ENCODE assay signal across 10 mouse cellular contexts in the genomic region with DNA sequence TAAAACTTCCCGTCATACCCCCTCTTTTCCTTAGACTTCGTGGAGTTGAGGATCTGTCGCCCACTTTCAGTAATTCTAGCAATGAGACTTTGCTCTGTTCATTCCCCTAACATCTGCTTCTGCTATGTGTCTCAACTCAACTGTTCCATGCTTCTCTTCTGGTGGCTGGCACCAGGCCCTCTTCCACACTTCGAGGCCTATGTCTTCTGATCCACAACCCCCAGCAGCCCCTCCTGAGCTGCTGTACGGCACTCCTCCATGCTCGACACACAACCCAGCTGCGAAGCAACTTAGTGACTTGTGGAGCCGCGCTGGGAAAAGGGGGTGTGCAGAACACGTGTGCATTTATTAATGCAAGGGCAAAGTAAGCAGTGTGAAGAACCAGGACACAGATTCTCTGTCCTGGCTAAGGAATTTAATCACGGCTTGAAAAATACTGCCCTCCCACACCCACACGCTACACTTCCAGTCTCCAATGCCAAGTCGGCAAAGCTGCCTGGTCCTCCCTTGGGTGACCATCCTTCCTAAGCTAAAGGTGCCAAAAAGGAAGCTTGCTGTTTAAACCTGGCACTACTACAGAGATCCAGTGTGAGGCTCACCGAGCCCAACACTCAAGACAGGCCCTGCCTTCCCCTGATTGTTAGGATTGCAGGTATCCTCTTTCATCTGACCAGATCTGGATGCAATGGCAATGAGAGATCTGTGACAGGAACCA.
DNase-seq lines count a peak whose midpoint lies in the region; ATAC-seq and TF ChIP-seq lines count a peak whose summit lies in the region.
"Had no signal": no experiment of that assay in that cellular context is flagged by ENCODE, and none has a peak within 500 bp of the region (broad histone marks: within the 10 kb centered on the region; RNA-seq: fewer than 3 reads in every experiment).

No protein-coding gene starts in this region.

- TF ChIP-seq POLR2A in heart, adult 2 months (IDR thresholded peaks at IDR 0.05; ENCODE audit: insufficient read depth, low read depth, low read length), result no peak

- H3K36me3 ChIP-seq in heart, adult 2 months (ENCODE audit: control insufficient read depth, insufficient read depth, low read length), result no peaks in the 10 kb centered on the region
- H3K36me3 ChIP-seq in heart, embryonic 11.5 days (ENCODE audit: control insufficient read depth, insufficient read depth, low read length), result no peaks in the 10 kb centered on the region
- H3K36me3 ChIP-seq in embryonic facial prominence, embryonic 15.5 days, result no peaks in the 10 kb centered on the region
- H3K36me3 ChIP-seq in forebrain, embryonic 16.5 days (ENCODE audit: control insufficient read depth, insufficient read depth), result no peaks in the 10 kb centered on the region
- no peaks in the 10 kb centered on the region for H3K36me3 ChIP-seq in intestine, embryonic 16.5 days (ENCODE audit: control insufficient read depth, insufficient read depth, low read length)

- DNase-seq in heart, adult 2 months, result peak; percentile 22 to 33
- DNase-seq in heart, postnatal 25 days (ENCODE audit: low spot score), result peak; percentile 3
- peak; percentile 22 to 70 for DNase-seq in lung, postnatal 4 days
- no peak for DNase-seq in urinary bladder, adult 18-20 months (ENCODE audit: low spot score in 2 of 2)
- DNase-seq: right cerebral cortex, postnatal 14 days had no signal

- no peak for ATAC-seq in heart, embryonic 11.5 days (replicated peaks; ENCODE audit: insufficient number of reproducible peaks, low FRiP score, low TSS enrichment)
- ATAC-seq in embryonic facial prominence, embryonic 15.5 days (ENCODE audit: insufficient number of reproducible peaks, low FRiP score, low TSS enrichment, low read depth), result peak; percentile 61; the same call in 1 of the 2 replicates
- no peak for ATAC-seq in forebrain, embryonic 16.5 days
- no peak for ATAC-seq in intestine, embryonic 16.5 days
- ATAC-seq: forebrain, postnatal 0 days had no signal

- H3K79me2 ChIP-seq in heart, adult 2 months (replicated peaks; ENCODE audit: control insufficient read depth, insufficient read depth, low read length), result no peaks in the 10 kb centered on the region

- H3K4me3 ChIP-seq in heart, adult 2 months, result no peak overlapping the region
- H3K4me3 ChIP-seq in heart, embryonic 11.5 days (ENCODE audit: low read depth, low read length), result no peak overlapping the region
- no peak overlapping the region for H3K4me3 ChIP-seq in embryonic facial prominence, embryonic 15.5 days (replicated peaks)
- H3K4me3 ChIP-seq in forebrain, embryonic 16.5 days (replicated peaks; ENCODE audit: low read length), result no peak overlapping the region
- no peak overlapping the region for H3K4me3 ChIP-seq in intestine, embryonic 16.5 days (ENCODE audit: low read length)

- 64% methylated on average over 14 of the region's 14 CpGs for WGBS in heart, adult 2 months
- WGBS in heart, embryonic 11.5 days (ENCODE audit: insufficient replicate concordance), result 82% methylated on average over 14 of the region's 14 CpGs
- WGBS in embryonic facial prominence, embryonic 15.5 days, result 59% methylated on average over 14 of the region's 14 CpGs
- 86% methylated on average over 14 of the region's 14 CpGs for WGBS in forebrain, embryonic 16.5 days
- WGBS in intestine, embryonic 16.5 days, result 81% methylated on average over 14 of the region's 14 CpGs

- H3K4me2 ChIP-seq in heart, embryonic 11.5 days, result no peak overlapping the region
- no peak overlapping the region for H3K4me2 ChIP-seq in embryonic facial prominence, embryonic 15.5 days (replicated peaks)
- H3K4me2 ChIP-seq in forebrain, embryonic 16.5 days (ENCODE audit: low read length), result no peak overlapping the region
- H3K4me2 ChIP-seq in intestine, embryonic 16.5 days (ENCODE audit: low read depth, low read length), result no peak overlapping the region

- H3K9me3 ChIP-seq in heart, embryonic 11.5 days (replicated peaks; ENCODE audit: control insufficient read depth, low read length), result no peaks in the 10 kb centered on the region
- no peaks in the 10 kb centered on the region for H3K9me3 ChIP-seq in embryonic facial prominence, embryonic 15.5 days (replicated peaks)
- H3K9me3 ChIP-seq in forebrain, embryonic 16.5 days (ENCODE audit: control insufficient read depth, low read length), result no peaks in the 10 kb centered on the region
- H3K9me3 ChIP-seq in intestine, embryonic 16.5 days (ENCODE audit: control insufficient read depth, low read length), result no peaks in the 10 kb centered on the region

- H3K27me3 ChIP-seq in heart, adult 2 months (ENCODE audit: control insufficient read depth, insufficient read depth, low read length), result 0 out of 2 replicates have a peak, but pooled peaks cover 2% of the 10 kb centered on the region
- H3K27me3 ChIP-seq in heart, embryonic 11.5 days (ENCODE audit: control insufficient read depth, insufficient read depth, low read length), result no peaks in the 10 kb centered on the region
- no peaks in the 10 kb centered on the region for H3K27me3 ChIP-seq in embryonic facial prominence, embryonic 15.5 days
- peaks cover 2% of the 10 kb centered on the region; the same call in 1 of the 2 replicates for H3K27me3 ChIP-seq in forebrain, embryonic 16.5 days (replicated peaks; ENCODE audit: control insufficient read depth, insufficient read depth, low read length)
- H3K27me3 ChIP-seq in intestine, embryonic 16.5 days (replicated peaks; ENCODE audit: control insufficient read depth, insufficient read depth, low read length), result no peaks in the 10 kb centered on the region

- no peak overlapping the region for H3K27ac ChIP-seq in heart, adult 2 months
- no peak overlapping the region for H3K27ac ChIP-seq in heart, embryonic 11.5 days (ENCODE audit: low read depth, low read length)
- peak overlapping the region; percentile 52 for H3K27ac ChIP-seq in embryonic facial prominence, embryonic 15.5 days (replicated peaks)
- no peak overlapping the region for H3K27ac ChIP-seq in forebrain, embryonic 16.5 days (ENCODE audit: low read length)
- no peak overlapping the region for H3K27ac ChIP-seq in intestine, embryonic 16.5 days (ENCODE audit: low read length)

- intact Hi-C loops in heart, adult 2 months (cut with DNase I), result no loop called here
- intact Hi-C loops in heart, postnatal 25 days (cut with DNase I), result no loop called here

- no peak overlapping the region for H3K9ac ChIP-seq in heart, adult 2 months (ENCODE audit: low read depth, low read length)
- no peak overlapping the region for H3K9ac ChIP-seq in heart, embryonic 11.5 days (ENCODE audit: low read depth, low read length)
- H3K9ac ChIP-seq in embryonic facial prominence, embryonic 15.5 days, result no peak overlapping the region
- no peak overlapping the region for H3K9ac ChIP-seq in forebrain, embryonic 16.5 days (replicated peaks; ENCODE audit: low read depth, low read length)
- no peak overlapping the region for H3K9ac ChIP-seq in intestine, embryonic 16.5 days (ENCODE audit: low read depth, low read length)
- H3K9ac ChIP-seq: forebrain, postnatal 0 days had no signal

- TF ChIP-seq EP300 in heart, adult 2 months (IDR thresholded peaks at IDR 0.05; ENCODE audit: insufficient read depth, low read depth, low read length), result no peak

- H3K4me1 ChIP-seq in heart, adult 2 months (ENCODE audit: control insufficient read depth, insufficient read depth, low read length), result peaks cover 1% of the 10 kb centered on the region
- no peaks in the 10 kb centered on the region for H3K4me1 ChIP-seq in heart, embryonic 11.5 days (ENCODE audit: control insufficient read depth, insufficient read depth, low read length)
- peaks cover 15% of the 10 kb centered on the region for H3K4me1 ChIP-seq in embryonic facial prominence, embryonic 15.5 days
- H3K4me1 ChIP-seq in forebrain, embryonic 16.5 days (replicated peaks; ENCODE audit: control insufficient read depth, insufficient read depth, low read length), result peaks cover 9% of the 10 kb centered on the region; the same call in 1 of the 2 replicates
- no peaks in the 10 kb centered on the region for H3K4me1 ChIP-seq in intestine, embryonic 16.5 days (ENCODE audit: control insufficient read depth, insufficient read depth, low read length)

- TF ChIP-seq CTCF in heart, adult 2 months (IDR thresholded peaks at IDR 0.05), result no peak

Comparison
In these comparisons a context has a peak if more than half of its experiments do, and no peak if none do; other contexts are left out.
1. DNase-seq: peak in heart, adult 2 months (2 of 2), heart, postnatal 25 days (single experiment) and lung, postnatal 4 days (2 of 2); none in urinary bladder, adult 18-20 months (0 of 2).